Mouse (Mus musculus) intestine, embryonic 14.5 days (tissue): ENCODE results near the gene Fam198a. TPM values are rescaled to one million over a fixed set of nuclear protein-coding genes. Genes with fewer than 3 reads are reported as not detected.
A peak's percentile ranks its signal among the peaks of the same experiment; 100 is the strongest.

Experiments used
- ATAC-seq: fragments of 200-750 bp; cut with Nextera tagmentation; replicated peaks from 2 replicates; pipeline ENCODE4 v1.8.0; 2017; ENCODE audit warnings: low read depth, moderate number of reproducible peaks, moderate TSS enrichment, moderate library complexity; ENCODE audit not compliant: low FRiP score, low TSS enrichment
- DNase-seq: peaks from one replicate; pipeline ENCODE4 v3.0.0-alpha.2; 2018; ENCODE audit warnings: low spot score
- H3K27ac ChIP-seq: fragments of 300-500 bp; sonication (generic); 2 replicates; pipeline ENCODE4 v1.5.1; 2014; ENCODE audit warnings: low read depth, mild to moderate bottlenecking, control low read depth
- H3K27me3 ChIP-seq: fragments of 300-500 bp; sonication (generic); replicated peaks from 2 replicates; pipeline ENCODE4 v1.6.1; 2014; ENCODE audit warnings: low read length, control low read depth; ENCODE audit not compliant: control insufficient read depth, insufficient read depth
- H3K36me3 ChIP-seq: fragments of 300-500 bp; sonication (generic); 2 replicates; pipeline ENCODE4 v1.6.1; 2014; ENCODE audit warnings: low read length, control low read depth; ENCODE audit not compliant: control insufficient read depth, insufficient read depth
- H3K4me1 ChIP-seq: fragments of 300-500 bp; sonication (generic); replicated peaks from 2 replicates; pipeline ENCODE4 v1.6.1; 2014; ENCODE audit warnings: low read length, control low read depth, mixed read lengths; ENCODE audit not compliant: control insufficient read depth, insufficient read depth
- H3K4me2 ChIP-seq: fragments of 300-500 bp; sonication (generic); 2 replicates; pipeline ENCODE4 v1.6.1; 2014; ENCODE audit warnings: low read length
- H3K4me3 ChIP-seq: fragments of 300-500 bp; sonication (generic); 2 replicates; pipeline ENCODE4 v1.5.1; 2014; ENCODE audit warnings: low read depth, low read length, control low read depth, mixed read lengths
- H3K9ac ChIP-seq: fragments of 300-500 bp; sonication (generic); 2 replicates; pipeline ENCODE4 v1.6.1; 2014; ENCODE audit warnings: mild to moderate bottlenecking, low read length
- H3K9me3 ChIP-seq: fragments of 300-500 bp; sonication (generic); 2 replicates; pipeline ENCODE4 v1.6.1; 2016; ENCODE audit warnings: low read length, control low read depth; ENCODE audit not compliant: control insufficient read depth
- WGBS: fragments of 180-500 bp; shearing (Covaris S2); extraction: QIAGEN DNeasy Blood & Tissue Kit; methylation state at CpG from one replicate; pipeline ENCODE4 v1.1.7; 2014; 5-methylcytosine and 5-hydroxymethylcytosine counted together
- polyA plus RNA-seq: library from polyadenylated mRNA; unstranded; fragments of >200 nt; fragmentation: Nextera tagmentation; extraction: Ambion mirVana; gene quantifications from 2 replicates; pipeline ENCODE4 v1.2.1, GENCODE M21; 2014

Fam198a gene
- polyA plus RNA-seq, 1 experiment from 2014 or later = 2.9 TPM

GRCm38 (mm10) chr9:121937451-121937864 lies 13.3 kb upstream of the Fam198a start:
- Histone ChIP-seq H3K27ac (no peak overlapping the region), H3K9ac (no peak overlapping the region), H3K4me1 (no peaks in the 10 kb centered on the region), H3K4me3 (peak overlapping the region; percentile 40; the same call in 1 of the 2 replicates), H3K27me3 (no peaks in the 10 kb centered on the region), H3K4me2 (peak overlapping the region; percentile 44), H3K9me3 (no peaks in the 10 kb centered on the region), H3K36me3 (no peaks in the 10 kb centered on the region)
- DNase-seq (no peak), ATAC-seq (no peak)
- 57% methylated on average over 6 of the region's 6 CpGs for WGBS

- WGBS = 53% methylated on average over 21 of the region's 21 CpGs
- Histone ChIP-seq H3K27ac (no peak overlapping the region), H3K4me3 (peak overlapping the region; percentile 40), H3K4me1 (no peaks in the 10 kb centered on the region), H3K4me2 (peak overlapping the region; percentile 44), H3K36me3 (no peaks in the 10 kb centered on the region), H3K27me3 (no peaks in the 10 kb centered on the region), H3K9me3 (no peaks in the 10 kb centered on the region), H3K9ac (peak overlapping the region; percentile 39)
- DNase-seq (no peak), ATAC-seq (no peak; the same call in 1 of the 2 replicates)
These were observed 12.8 kb upstream of the Fam198a start for GRCm38 (mm10) chr9:121937944-121938355.

GRCm38 (mm10) chr9:121943005-121943404 lies 7.8 kb upstream of the Fam198a start:
- Histone ChIP-seq H3K9me3 (no peaks in the 10 kb centered on the region), H3K27ac (no peak overlapping the region)
- WGBS = 86% methylated on average over 3 of the region's 3 CpGs

GRCm38 (mm10) chr9:121943628-121944027 lies 7.2 kb upstream of the Fam198a start:
- no peaks in the 10 kb centered on the region for H3K36me3 ChIP-seq
- ATAC-seq = no peak
- no peak overlapping the region for H3K4me2 ChIP-seq
- no peak overlapping the region for H3K9ac ChIP-seq
- H3K27ac ChIP-seq = no peak overlapping the region
- H3K4me1 ChIP-seq = no peaks in the 10 kb centered on the region
- H3K9me3 ChIP-seq = no peaks in the 10 kb centered on the region
- H3K27me3 ChIP-seq = no peaks in the 10 kb centered on the region
- 84% methylated on average over 3 of the region's 3 CpGs for WGBS
- H3K4me3 ChIP-seq = no peak overlapping the region
- no peak for DNase-seq

More at GRCm38 (mm10) chr9:121943005-121943404, 7.8 kb upstream of the Fam198a start:
- H3K4me1 ChIP-seq = no peaks in the 10 kb centered on the region
- no peaks in the 10 kb centered on the region for H3K36me3 ChIP-seq
- no peak overlapping the region for H3K9ac ChIP-seq
- H3K4me3 ChIP-seq = no peak overlapping the region
- no peak overlapping the region for H3K4me2 ChIP-seq
- no peaks in the 10 kb centered on the region for H3K27me3 ChIP-seq
- ATAC-seq (no peak), DNase-seq (no peak)

- Histone ChIP-seq H3K36me3 (no peaks in the 10 kb centered on the region), H3K27ac (no peak overlapping the region), H3K9ac (no peak overlapping the region), H3K4me1 (peaks cover 5% of the 10 kb centered on the region; the same call in 1 of the 2 replicates), H3K4me2 (no peak overlapping the region), H3K4me3 (no peak overlapping the region), H3K9me3 (no peaks in the 10 kb centered on the region), H3K27me3 (no peaks in the 10 kb centered on the region)
- ATAC-seq (no peak), DNase-seq (peak; percentile 81)
- 3% methylated on average over 4 of the region's 4 CpGs for WGBS
These were observed 3.0 kb upstream of the Fam198a start for GRCm38 (mm10) chr9:121947784-121948183.

- Histone ChIP-seq H3K9ac (no peak overlapping the region), H3K4me1 (peaks cover 5% of the 10 kb centered on the region; the same call in 1 of the 2 replicates), H3K27me3 (no peaks in the 10 kb centered on the region), H3K36me3 (no peaks in the 10 kb centered on the region), H3K27ac (no peak overlapping the region), H3K4me3 (no peak overlapping the region), H3K9me3 (no peaks in the 10 kb centered on the region), H3K4me2 (no peak overlapping the region)
- no peak for DNase-seq
- WGBS = 53% methylated on average over 4 of the region's 4 CpGs
- ATAC-seq = no peak
These were observed 2.4 kb upstream of the Fam198a start for GRCm38 (mm10) chr9:121948431-121948830.

GRCm38 (mm10) chr9:121951114-121951423 lies 281 bp downstream of the Fam198a start:
- Histone ChIP-seq H3K4me3 (peak overlapping the region; percentile 33), H3K27ac (peak overlapping the region; percentile 70), H3K9me3 (no peaks in the 10 kb centered on the region), H3K27me3 (no peaks in the 10 kb centered on the region), H3K4me2 (peak overlapping the region; percentile 52), H3K36me3 (no peaks in the 10 kb centered on the region), H3K9ac (peak overlapping the region; percentile 23), H3K4me1 (peaks cover 5% of the 10 kb centered on the region; the same call in 1 of the 2 replicates)
- DNase-seq (no peak), ATAC-seq (peak; percentile 59)
- WGBS = 31% methylated on average over 4 of the region's 4 CpGs

- no peaks in the 10 kb centered on the region for H3K36me3 ChIP-seq
- H3K4me2 ChIP-seq = no peak overlapping the region
- DNase-seq = no peak
- 87% methylated on average over 6 of the region's 6 CpGs for WGBS
- no peak for ATAC-seq
- no peak overlapping the region for H3K9ac ChIP-seq
- H3K4me3 ChIP-seq = no peak overlapping the region
- peaks cover 5% of the 10 kb centered on the region; the same call in 1 of the 2 replicates for H3K4me1 ChIP-seq
- H3K27ac ChIP-seq = no peak overlapping the region
- H3K9me3 ChIP-seq = no peaks in the 10 kb centered on the region
- no peaks in the 10 kb centered on the region for H3K27me3 ChIP-seq
These were observed 1.8 kb downstream of the Fam198a start for GRCm38 (mm10) chr9:121952596-121952995.

GRCm38 (mm10) chr9:121959966-121960635 lies 9.3 kb downstream of the Fam198a start:
- DNase-seq = no peak
- 47% methylated on average over 7 of the region's 7 CpGs for WGBS
- no peak overlapping the region for H3K9ac ChIP-seq

More at GRCm38 (mm10) chr9:121959966-121960635, 9.3 kb downstream of the Fam198a start:
- Histone ChIP-seq H3K4me1 (peaks cover 4% of the 10 kb centered on the region; the same call in 1 of the 2 replicates), H3K27me3 (no peaks in the 10 kb centered on the region), H3K9me3 (no peaks in the 10 kb centered on the region), H3K36me3 (no peaks in the 10 kb centered on the region), H3K27ac (no peak overlapping the region), H3K4me2 (no peak overlapping the region), H3K4me3 (no peak overlapping the region)
- ATAC-seq = no peak
